Mouse (Mus musculus): ENCODE measurements around the gene AW551984.

The AW551984 gene

DNA sequence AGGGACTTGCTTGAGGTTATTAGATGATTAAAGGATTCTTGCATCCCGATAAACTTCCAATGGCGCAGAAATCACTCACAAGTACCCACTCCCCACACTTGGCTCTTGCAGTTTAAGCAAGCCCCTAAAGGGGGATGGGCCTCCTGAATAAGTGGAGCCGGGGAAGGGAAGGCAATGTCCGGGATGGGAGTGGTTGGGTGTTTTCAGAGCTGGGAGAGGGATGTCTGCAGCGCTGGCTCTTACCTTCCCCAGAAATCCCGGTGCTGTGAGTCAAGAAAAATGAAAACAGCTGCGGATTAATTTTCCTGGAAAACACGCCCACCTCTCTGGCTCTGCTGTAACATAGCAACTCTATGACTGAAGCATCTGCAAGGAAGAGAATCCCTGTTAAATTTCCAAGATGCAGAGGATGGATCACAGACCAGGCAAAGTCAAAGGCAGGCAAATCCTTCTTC is at the start of gene AW551984:
TSS of gene AW551984 (minus strand) at position 405 of the 455 bp plus-strand sequence.
- POLR2A ChIA-PET, result interaction anchor here in 1 of 4 experiments (0.7 kb wide), 3 partner anchors 22 to 1131 kb away, joined by 3 read pairs; no protein-coding TSS in a partner anchor
- CTCF ChIA-PET, result interaction anchor here in 2 of 4 experiments (0.6 to 0.7 kb wide), 3 partner anchors 16 to 721 kb away, joined by 3 to 13 read pairs (median 5); no protein-coding TSS in a partner anchor

DNA sequence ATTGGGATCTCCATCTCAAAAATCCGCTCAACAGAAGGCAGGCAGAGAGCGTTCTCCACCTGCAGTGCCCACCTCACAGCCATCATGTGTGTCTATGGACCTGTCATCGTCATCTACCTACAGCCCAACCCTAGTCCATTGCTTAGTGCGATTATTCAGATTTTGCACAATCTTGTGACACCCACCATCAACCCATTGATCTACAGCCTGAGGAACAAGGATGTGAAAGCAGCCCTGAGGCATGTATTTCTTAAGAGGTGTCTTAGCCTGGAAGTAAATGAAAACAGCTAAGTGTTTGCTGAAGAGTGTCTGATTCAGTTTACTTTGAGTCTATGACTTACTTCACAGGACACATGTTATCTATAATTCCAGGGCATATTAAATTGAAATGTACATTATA is 43.2 kb upstream of the AW551984 start:
- CTCF ChIA-PET, result no interaction called here
- POLR2A ChIA-PET, result no interaction called here

DNA sequence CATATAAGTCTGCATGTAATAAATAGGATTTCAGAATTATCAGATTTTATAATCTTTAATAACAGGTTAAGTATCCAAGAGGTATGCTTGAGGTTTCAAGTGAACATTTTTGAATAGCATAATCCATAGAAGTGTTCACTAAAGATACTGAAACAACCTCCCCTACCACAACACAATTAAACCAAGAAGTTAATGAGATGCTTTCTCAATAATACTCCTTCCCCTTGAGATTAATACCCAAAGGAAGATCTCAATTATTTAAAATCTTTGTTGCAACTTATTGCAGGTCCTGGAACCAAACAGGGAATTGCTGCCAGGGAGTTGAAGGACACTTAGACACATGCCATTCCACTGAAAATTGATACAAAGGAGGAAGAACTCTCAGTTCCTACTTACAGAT is 40.6 kb upstream of the AW551984 start, which contains the start of gene Olfr961:
TSS of gene Olfr961 (plus strand) at position 301 of the 400 bp plus-strand sequence.
- POLR2A ChIA-PET, result interaction anchor here in 1 of 4 experiments (0.7 kb wide), 1 partner anchor 10 kb away, joined by 4 read pairs; no protein-coding TSS in a partner anchor
- CTCF ChIA-PET, result no interaction called here

DNA sequence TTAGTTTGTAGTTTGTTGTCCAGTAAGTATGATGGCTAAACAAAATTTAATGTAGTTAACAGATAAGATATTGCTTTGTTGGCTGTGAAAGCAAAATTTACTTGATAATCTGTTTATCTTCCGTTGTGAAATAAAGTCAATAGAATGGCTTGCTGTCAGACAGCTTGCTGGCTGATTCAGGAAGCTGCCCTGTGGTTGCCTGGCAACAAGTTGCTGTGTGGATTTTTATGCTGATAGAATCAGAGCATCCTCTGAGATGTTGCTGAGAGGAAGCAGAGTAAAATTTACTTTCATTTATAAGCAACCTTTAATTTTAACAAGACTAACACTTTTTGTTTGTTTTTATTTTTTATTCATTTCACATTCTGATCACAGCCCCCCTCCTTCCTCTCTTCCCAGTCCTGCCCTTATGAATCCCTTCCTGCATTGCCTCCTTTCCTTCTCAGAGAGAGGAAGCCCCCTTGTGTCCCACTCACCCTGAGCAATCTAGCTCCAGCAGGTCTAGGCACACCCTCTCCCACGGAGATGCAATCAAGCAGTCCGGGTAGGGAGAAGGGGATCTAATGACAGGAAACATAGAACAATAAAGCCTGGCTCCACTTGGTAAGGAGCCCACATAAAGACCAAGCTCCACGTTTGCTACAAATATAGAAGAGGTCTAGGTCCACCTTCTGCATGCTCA is 29.9 kb upstream of the AW551984 start:
- ChIA-PET POLR2A (no interaction called here), CTCF (no interaction called here)

DNA sequence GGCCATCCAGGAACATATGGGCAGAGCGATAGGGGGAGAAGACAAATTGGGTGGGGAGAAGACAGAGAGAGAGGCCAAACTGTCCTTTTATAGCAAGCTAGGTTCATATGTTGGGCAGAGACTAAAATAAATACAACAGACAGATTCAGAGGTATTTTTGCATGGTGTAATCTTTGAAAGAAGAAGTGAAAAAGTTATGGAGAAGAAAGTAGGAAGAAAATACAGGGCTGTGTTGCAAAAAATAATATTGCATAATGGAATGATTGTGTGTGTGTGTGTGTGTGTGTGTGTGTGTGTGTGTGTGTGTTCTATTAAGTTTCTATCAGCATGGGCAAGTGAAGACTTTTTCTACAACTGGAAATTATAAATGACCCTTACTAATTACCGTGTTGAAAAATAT is 24.9 kb upstream of the AW551984 start:
- CTCF ChIA-PET, result no interaction called here
- POLR2A ChIA-PET, result no interaction called here

DNA sequence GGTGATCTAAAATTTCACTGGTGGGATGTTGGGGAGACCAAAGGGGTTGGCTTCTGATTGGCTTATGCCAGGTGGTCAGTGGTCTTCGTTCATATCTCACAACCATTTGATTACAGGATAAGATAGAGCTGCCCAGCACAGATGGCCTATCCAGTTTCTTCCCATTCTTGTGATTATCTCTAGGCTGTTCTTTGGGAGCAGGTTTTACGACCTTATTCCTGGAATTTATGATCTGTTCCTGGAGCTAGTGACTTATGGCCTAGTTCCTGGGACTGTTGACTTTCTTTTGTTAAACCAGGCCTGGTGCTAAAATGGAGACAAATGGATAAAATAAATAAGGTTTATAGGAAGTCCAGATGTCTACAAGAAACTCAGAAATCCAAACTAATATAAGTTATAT is 20.5 kb upstream of the AW551984 start:
- CTCF ChIA-PET, result no interaction called here
- POLR2A ChIA-PET, result no interaction called here

DNA sequence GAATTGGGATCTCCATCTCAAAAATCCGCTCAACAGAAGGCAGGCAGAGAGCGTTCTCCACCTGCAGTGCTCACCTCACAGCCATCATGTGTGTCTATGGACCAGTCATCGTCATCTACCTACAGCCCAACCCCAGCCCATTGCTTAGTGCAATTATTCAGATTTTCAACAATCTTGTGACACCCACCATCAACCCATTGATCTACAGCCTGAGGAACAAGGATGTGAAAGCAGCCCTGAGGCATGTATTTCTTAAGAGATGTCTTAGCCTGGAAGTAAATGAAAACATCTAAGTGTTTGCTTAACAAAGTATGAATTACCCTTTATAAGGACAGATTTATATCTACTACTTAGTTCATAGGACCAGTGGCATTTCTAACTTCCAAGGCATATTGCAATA is 19.6 kb upstream of the AW551984 start:
- POLR2A ChIA-PET, result no interaction called here
- CTCF ChIA-PET, result no interaction called here

DNA sequence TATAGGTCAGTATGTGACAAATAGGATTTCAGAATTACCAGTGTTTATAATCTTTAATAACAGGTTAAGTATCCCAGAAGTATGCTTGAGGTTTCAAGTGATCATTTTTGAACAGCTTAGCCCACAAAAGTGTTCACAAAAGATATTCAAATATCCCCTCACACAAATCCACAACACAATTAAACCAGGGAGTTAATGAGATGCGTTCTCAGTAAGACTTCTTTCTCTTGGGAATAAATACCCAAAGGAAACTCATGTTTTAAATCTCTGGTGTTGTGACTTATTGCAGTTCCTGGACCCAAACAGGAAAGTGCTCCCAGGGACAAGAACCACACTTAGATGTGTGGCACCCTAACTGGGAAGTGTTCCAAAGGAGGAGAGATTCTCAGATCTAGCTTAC is 16.9 kb upstream of the AW551984 start, which contains the start of gene Olfr960:
TSS of gene Olfr960 (plus strand) at position 301 of the 400 bp plus-strand sequence.
- POLR2A ChIA-PET, result no interaction called here
- CTCF ChIA-PET, result no interaction called here

DNA sequence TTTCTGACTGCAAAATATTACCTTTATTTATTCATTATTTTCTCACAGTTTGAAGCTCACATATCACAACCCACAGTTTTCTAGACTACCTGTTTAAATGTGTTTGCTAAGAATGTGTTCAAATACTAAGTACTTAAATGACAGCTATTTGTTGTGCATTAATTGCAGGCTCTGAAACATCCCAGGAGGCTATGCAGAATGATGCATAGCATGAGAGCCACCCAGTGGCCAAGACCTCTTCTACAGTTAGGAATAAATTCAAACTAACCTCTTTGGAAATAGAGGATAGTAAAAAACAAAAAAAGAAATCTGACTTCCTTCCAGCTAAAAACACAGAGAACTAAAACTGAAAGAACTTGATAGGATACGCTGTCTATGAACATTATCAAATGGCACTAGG is 7.8 kb upstream of the AW551984 start:
- ChIA-PET CTCF (no interaction called here), POLR2A (no interaction called here)

DNA sequence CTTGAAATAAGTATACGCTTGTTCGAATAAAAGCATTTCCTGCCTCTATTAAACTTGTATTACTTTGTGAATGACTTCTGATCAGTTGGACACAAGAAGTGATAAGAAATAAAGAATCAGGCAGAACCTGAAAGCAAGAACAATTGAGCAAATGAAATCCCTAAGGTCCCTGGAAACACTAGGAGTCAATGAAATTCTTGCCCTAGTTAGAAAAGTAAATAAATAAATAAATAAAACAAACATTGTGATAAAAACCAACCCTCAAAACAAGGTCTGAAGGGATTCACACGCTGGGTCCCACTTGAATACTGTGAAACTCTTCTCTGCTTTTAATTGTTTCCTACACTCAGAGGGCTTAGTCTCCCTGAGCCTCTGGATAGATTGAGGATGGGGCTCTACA is 6.2 kb upstream of the AW551984 start, which contains the start of gene Olfr148:
TSS of gene Olfr148 (plus strand) at position 301 of the 400 bp plus-strand sequence.
- ChIA-PET POLR2A (no interaction called here), CTCF (no interaction called here)

DNA sequence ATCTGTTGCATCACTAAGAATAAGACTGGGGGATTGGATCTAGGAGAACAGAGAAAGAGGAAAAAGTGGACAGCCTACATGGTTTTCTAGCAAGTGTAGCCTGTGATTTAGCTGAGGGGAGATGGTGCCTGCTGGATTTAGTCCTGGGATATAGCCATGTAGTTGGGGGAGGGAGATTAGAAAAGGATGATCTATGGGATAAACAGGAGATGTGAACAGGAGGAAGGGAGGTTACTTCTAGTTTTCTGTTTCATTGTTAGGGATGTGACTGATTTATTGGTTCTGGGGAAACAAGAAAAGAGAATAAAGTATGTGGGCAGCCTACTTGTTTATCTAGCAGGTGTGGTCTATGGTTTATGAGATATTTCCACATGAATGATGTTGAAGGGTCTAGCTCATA is 4.3 kb upstream of the AW551984 start:
- POLR2A ChIA-PET, result no interaction called here
- CTCF ChIA-PET, result no interaction called here

DNA sequence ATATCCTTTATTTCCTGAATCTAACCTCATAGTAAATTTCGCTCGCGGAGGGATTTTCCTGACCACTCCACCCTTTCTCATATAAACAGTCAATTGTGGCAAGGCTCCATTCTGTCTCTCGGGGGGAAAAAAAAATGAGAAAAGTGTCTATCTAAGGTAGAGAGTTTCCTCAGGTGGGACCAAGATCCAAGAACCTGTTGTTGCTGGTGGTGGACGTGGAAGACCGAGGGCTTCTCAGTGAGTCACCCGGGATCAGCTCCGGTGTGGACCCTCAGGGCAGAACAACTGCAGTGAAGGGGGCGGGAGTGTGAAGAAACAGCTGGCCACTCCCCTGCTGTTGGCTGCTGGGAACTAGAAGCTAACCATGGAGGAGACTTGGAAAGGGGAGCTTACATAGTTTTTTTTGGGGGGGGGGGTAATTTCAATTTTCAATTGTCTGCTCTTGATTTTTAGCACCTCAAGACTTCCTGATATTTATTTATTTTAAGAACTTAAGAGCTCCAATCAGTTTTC is 814 bp downstream of the AW551984 start:
- ChIA-PET POLR2A (interaction anchor here in 1 of 4 experiments (0.6 to 0.7 kb wide), 5 partner anchors 21 to 1132 kb away, joined by 3 to 5 read pairs (median 3); no protein-coding TSS in a partner anchor), CTCF (interaction anchor here in 3 of 4 experiments (0.6 to 0.7 kb wide), 4 partner anchors 17 to 722 kb away, joined by 3 to 13 read pairs (median 4); no protein-coding TSS in a partner anchor)

DNA sequence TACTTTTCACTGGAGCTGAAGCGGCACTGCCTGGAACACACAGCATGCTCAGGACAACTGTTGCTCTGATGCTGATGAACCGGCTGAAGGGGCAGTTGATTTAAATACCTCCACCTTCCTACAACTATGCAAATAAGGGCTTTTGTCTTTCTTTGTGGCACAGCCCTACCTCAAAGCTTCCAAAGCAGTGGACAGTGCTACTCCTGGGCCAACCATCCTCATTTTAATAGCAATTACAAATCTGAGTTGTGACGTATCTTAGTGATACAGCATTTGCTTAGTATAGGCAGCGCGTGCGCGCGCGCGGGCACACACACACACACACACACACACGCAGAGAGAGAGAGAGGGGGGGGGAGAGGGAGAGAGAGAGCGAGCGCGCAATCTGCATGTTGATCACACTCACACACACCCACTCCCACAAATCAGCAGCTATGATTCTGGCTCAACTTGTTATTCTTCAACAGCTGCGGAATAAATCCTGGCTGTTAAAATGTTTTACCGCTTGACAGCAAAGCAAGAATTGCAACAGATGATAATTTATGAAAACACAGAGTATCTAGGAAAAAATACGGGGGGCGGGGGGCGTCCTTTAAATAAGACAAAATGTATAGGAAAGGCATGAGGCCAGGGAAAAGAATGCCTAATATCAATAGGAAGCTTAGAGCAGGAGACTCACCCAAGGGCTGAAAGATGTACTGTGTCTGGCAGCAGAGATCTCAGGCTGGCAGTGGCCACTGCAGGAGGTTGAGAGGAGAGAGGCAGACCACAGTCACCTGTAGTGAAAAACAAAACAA is 1.5 kb downstream of the AW551984 start:
- ChIA-PET POLR2A (interaction anchor here in 2 of 4 experiments (0.6 to 1.3 kb wide), 5 partner anchors 74 to 638 kb away, joined by 3 to 6 read pairs (median 4); no protein-coding TSS in a partner anchor), CTCF (interaction anchor here in 2 of 4 experiments (0.6 kb wide), 2 partner anchors 37 to 979 kb away, joined by 3 read pairs; no protein-coding TSS in a partner anchor)

DNA sequence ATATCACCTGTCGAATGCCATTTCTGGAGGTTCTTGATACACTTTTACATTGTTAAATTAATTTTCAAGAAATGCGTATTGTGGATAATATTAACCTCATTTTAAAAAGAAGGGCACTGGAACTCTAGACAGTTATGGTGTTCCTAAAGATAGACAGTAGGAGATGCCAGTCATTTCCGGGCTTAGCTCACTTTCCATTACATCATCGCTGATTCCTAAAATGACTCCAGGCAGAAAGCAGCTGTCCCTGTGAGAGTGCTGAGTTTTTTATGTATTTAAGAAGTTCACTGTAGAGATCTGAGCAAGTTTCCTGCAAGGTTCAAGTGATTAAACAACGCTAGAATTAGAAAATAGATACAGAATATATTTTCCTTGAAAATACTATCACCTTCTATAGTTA is 27.2 kb downstream of the AW551984 start:
- CTCF ChIA-PET, result no interaction called here
- POLR2A ChIA-PET, result interaction anchor here in 1 of 4 experiments (0.5 kb wide), 1 partner anchor 82 kb away, joined by 4 read pairs; no protein-coding TSS in a partner anchor

DNA sequence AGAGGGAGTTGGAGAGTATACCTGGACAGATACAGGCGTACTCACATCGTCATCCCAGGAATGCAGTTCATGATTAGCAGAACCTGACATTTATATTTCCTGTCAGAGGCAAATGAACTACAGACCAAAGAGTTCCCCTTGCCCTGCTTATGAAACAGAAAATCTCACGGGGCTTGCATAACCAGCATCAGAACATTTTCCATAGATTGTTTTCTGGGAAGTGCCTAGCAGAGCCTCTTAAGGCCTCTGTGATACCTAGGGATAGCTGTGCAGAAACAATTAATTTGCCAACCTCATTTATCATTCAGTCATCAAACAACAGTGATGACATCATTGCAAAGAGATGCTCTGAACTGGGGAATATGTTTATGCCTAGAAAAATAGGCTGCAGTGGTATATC is 28.7 kb downstream of the AW551984 start, which contains the start of gene Olfr959:
TSS of gene Olfr959 (minus strand) at position 101 of the 400 bp plus-strand sequence.
- ChIA-PET POLR2A (interaction anchor here in 1 of 4 experiments (0.6 kb wide), 1 partner anchor 96 kb away, joined by 3 read pairs; no protein-coding TSS in a partner anchor), CTCF (no interaction called here)

DNA sequence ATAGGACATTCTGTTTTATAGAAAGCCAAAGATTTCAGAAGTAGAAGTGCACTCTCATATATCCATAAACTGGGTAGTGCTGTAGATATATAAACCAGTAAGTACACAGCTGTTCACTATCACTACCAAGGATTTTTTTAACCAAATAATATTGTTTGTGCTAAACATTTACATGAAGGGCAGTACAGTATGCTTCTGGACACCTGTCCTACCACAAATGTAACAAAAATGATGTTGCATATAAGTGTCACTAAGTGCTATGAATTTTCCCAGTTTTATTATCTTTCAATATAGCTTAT is 45.9 kb downstream of the AW551984 start:
- CTCF ChIA-PET, result no interaction called here
- POLR2A ChIA-PET, result no interaction called here

DNA sequence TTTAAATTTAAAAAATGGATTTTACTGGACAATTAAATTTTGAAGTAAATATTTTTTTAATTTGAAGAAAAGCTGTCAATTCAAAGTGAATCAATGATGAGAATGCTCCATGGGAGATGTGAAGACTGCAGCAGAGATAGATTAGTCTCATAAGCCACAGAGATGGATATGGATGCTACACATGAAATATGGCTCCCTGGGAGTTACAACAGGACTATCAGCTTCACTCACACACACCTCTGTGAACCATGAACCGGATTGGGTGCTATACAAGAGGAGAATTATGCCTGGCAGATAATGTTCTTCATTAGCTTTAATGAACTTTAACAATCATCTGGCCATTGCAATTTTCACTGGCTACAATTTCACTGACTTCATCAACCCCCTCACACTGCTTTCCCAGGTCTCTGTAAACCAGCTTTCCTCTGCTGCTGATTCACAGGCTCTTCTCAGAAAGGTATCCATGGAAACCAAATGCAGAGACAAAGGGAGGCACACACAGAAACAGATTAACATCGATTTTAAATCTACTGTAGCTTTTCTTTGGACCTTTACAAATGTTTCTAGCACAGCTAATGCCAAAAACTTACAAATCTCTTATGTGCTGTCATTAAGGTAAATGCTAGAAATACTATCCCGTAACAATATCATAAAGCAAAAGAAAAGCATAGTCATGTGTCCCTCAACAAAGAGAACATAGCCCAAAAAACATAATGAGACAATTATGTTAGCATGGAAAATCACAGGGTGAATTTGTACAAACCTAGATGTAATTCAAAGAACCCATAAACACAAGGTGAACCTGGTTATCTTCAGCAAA is 46.5 kb downstream of the AW551984 start:
- ChIA-PET POLR2A (no interaction called here), CTCF (no interaction called here)

DNA sequence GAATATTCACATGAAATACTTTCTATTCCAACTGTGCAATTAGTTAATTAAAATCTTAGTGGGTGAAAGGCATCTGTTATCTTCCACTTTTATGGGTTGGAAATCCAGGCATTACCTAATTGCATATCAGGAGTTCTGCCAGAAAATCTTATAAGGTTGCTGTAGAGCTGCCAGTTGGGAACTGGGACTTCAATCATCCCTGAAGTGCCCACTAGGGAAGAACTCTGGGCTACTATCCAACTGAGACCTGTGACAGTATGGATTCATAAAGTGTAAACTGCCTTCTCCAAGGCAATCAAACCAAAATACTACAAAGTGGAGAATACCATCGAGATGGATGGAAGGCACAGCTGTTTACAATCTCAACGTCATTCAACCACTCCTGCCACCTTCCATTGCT is 50.3 kb downstream of the AW551984 start, which contains the start of gene Olfr958:
TSS of gene Olfr958 (minus strand) at position 109 of the 400 bp plus-strand sequence.
- ChIA-PET POLR2A (no interaction called here), CTCF (no interaction called here)

DNA sequence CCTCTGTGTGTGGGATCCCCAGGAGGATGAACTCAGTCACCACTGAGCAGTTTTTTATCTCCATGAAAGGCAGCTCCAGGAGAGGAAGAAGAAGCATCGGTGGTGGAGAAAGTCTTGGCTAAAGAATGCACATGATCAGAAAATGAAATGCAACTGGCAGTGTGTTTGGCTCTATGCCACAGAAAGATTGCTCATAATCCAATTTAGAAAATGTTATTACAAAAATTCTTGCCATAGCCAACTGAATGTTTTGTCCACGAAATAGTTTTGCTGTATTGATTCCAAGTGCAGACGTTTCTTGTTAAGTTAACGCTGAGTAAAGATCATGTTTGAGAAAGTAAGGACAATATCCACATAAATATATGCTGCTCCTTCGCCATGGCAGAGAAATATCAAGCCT is 53.4 kb downstream of the AW551984 start:
- CTCF ChIA-PET, result no interaction called here
- POLR2A ChIA-PET, result no interaction called here
